Mouse (Mus musculus) gastrocnemius, postnatal 4 days (tissue): Measurements from ENCODE around the gene Tmem174. TPM values are rescaled to one million over a fixed set of nuclear protein-coding genes. Genes with fewer than 3 reads are reported as not detected.

Source experiments
- DNase-seq, 2 experiments: peaks; one replicate each; pipeline ENCODE4 v3.0.0; 2021 to 2022; ENCODE audit warnings: low spot score in 2 of 2, mixed read lengths in 2 of 2
- total RNA-seq, 2 experiments: library from RNA; stranded (reverse); gene quantifications; 2 replicates each; pipeline ENCODE4 v1.2.3; 2021

Gene Tmem174
- total RNA-seq, 2 experiments from 2014 or later: not detected

GRCm38 (mm10) chr13:98633641-98634484, 3.3 kb downstream of the Tmem174 start:
- DNase-seq: no peak

- no peak for DNase-seq
These were observed 4.8 kb downstream of the Tmem174 start for GRCm38 (mm10) chr13:98632306-98632942.

GRCm38 (mm10) chr13:98631105-98631838, 5.9 kb downstream of the Tmem174 start:
- DNase-seq: no peak

GRCm38 (mm10) chr13:98626736-98627135, 10.5 kb downstream of the Tmem174 start:
- no peak for DNase-seq

DNA sequence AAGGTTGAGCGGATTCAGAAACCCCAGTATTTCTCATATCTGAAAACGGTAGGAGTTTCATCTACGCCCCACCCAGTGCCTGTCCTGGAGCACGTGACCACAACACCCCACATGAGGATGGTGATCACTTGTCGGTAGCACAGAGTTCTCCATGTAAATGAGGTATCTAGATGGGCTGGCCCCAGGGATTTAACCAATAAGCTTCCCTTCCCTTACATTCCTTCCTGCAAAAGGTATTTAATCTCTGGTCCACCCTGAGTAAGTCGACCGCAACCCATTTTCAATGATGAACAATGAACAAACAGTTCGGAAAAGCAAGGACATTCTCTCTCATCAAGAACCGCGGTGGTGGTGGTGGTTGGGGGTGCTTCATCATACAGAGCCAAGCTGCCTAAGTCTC, 12.7 kb downstream of the Tmem174 start:
- DNase-seq: no peak

DNA sequence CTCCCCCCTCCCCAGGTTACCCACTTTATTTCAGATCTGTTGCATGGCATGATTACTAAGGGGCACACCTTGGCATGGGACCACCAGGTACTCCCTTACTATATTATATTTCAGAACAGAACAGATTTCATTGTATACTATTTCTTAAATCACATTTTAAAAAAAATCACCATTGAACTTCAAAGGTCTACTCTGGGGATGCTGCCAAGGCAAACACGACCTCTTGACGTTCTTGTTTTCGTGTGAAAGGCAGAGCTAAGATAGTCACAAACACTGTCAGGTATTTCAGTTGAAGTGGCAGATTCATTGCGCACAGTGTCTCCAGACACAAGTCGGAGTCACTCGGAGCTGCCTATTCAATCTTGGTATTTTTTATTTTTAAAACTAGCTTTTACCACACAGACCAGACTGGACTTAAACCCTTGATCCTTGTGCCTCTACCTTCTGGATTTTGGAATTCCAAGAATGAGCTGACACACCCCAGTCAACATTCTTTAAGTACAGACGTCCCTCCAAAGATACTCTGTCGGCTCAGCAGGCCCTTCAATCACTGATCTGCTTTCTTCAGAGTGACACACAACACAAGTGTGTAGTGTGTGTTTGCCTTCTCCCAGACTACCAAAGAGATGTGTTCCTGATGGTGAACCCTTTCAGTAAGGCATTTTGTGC, 14.2 kb downstream of the Tmem174 start:
- no peak for DNase-seq

DNA sequence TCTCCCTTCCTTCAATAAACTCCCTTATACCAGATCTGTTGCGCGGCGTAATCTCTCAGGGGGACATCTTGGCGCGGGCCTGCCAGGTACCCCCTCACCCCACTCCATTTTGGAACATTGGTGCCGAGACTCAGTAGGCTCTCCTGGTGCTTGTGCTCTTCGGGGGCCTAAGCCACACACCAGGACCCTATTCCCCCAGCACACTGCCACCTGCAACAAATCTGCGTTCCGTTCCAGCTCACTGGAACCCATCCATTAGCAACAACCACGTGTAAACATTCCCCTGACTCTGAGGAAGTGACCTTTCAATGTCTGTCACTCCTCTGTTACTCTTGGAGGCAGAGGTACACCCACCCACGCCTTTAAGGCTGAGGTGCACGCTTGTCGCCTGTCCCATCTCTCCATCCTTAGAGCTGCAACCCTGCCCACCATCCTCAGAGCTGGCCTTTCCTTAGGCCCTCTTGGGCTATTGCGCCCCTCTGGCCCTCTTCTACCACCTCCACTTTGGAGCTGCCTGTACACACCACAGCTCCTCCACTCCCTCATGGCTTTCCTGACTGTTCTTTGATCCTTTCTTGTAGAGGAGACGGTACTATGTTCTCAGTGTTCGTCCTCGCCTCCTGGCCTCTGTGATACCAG, 19.7 kb downstream of the Tmem174 start:
- DNase-seq: no peak

DNA sequence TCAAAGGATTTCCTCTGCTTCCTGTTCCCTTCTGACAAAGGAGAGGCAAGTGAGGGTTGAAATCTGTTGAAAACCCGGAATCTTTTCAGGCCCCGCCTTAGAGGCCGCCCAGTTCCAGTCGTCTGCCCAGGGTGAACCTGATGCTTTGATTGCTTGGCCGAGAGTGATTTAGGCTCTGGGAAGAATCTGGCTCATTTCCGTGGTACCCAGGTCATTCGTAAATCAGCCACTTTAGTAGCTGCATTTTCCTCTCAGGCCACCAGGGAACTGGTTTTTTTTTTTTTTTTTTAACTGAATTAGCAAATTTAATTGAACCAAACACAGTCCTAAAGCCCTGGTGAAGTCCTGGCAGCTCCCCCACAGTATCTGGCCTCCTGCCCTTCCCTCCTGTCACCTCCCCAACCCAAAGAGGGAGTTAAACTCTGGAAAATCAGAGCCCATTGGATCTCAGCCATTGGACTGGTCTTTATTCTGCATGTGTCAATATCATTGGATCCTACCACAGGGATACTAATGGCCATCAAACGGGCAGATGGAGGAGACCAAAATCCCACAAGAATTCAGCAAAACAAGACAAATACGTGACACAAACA, 29.2 kb downstream of the Tmem174 start:
- no peak for DNase-seq

- DNase-seq: no peak
These were observed 33.4 kb downstream of the Tmem174 start for GRCm38 (mm10) chr13:98603799-98604198.

GRCm38 (mm10) chr13:98596746-98597145, 40.5 kb downstream of the Tmem174 start:
- DNase-seq: peak in 1 of 2 experiments; percentile 50

GRCm38 (mm10) chr13:98594726-98595141, 42.5 kb downstream of the Tmem174 start:
- DNase-seq: no peak

DNA sequence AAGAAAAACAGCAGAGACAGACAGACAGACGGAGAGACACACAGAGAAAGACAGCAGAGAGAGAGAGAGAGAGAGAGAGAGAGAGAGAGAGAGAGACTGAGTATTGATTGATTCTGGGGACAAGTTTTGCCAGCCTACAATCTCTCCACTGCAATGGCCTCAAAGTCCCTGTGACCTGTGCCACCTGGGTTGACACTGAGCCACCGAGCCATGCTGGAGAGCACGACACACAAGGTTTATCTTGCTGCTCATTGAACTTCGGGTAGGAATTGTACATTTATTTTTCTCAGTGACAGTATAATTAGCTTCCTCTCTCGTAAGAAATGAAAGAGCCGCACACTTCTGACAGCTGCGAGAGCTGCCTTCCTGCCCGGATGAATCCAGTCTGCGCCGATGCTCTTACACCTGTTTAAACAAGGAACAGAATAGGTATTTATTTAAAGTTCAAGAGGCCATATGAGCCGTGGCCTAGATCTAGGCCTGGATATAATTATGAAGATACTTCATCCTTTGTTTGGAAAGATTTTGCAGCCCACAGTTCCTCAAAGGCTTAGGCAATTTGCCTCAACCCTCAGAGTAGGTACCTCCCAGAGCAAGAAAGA, 43.2 kb downstream of the Tmem174 start:
- no peak for DNase-seq

GRCm38 (mm10) chr13:98591406-98591805, 45.8 kb downstream of the Tmem174 start:
- DNase-seq: no peak

- no peak for DNase-seq
These were observed 46.4 kb downstream of the Tmem174 start for GRCm38 (mm10) chr13:98590693-98591389.

DNA sequence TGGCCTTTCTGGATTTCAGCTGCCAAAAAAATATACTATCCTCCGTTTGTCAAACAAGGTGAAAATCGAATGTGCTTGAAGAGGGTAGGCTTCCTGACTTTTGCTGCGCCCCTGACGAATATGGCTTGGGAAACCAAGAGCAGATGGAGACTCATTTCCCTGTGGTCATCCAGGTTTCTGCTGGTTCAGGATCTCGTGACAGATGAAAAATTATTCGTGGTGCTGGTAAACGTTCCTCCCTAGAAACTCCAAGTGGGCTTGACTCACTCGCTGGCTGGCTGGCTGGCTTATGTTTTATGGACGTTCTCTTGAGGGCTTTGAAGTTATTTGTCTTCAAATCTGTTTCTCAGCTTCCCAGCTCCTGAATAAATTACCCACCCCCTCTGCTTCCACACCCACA, 47.6 kb downstream of the Tmem174 start:
- DNase-seq: no peak

GRCm38 (mm10) chr13:98588951-98589501, 48.2 kb downstream of the Tmem174 start:
- peak; percentile 67 to 83 for DNase-seq

DNA sequence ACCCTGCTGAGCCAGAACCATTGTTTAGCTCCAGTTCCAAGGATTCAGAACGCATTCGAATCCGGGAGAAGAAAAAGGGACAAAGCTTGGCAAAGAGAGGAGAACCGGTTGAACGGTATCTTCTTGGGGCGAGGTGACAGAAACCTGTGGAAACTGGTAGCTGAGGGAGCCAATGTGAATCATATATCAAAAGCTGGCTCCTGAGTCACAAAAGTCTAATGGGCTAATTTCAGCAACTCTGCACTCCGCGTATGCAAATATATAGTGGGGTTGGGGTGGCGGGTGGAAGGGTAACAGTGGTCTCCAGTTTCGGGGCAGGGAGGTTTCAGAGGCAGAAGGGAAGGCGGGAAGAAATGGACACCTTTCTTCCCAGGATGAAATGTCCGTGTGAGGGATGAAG, 48.7 kb downstream of the Tmem174 start:
- no peak for DNase-seq

DNA sequence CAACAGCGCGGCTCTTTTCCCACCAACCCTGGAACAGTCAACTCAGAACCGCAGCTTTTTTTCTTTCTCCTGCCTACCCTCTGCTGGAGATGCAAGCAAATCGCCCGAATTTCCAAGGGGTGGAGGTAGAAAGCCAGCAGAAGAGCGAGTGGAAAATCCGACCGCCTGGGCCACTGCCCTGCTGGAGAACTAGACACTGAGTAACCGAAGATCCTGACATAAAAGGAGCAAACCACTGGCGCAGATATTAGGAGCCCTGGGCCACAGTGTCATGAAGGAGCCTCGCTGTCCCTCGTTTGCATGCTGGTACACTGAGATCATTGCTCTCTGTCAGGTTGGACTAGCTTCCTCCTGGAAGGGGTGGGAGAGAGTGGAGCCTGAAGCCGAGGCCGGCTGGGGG, 49.6 kb downstream of the Tmem174 start:
- DNase-seq: no peak
